In the genomic region with DNA sequence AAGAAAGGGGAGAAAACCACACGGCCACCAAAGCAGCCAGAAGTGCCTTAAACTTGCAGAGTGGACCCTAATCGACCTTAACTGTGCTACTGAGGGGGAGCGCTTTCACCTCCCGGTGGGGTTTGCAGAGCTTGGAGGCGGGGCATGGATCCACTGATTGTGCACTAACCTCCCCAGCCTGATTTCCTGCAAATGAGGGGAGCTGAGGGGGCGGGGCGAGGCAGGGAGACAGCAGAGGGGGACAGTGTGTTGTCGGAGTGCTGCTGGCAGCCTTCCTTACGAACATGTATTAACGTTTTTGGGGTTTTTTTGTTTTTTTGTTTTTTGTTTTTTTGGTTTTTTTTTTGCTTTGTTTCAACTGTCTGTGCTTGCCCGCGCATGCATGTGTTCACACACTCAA, we compare ENCODE assay signal across 13 mouse cellular contexts. TPM values are rescaled to one million over a fixed set of nuclear protein-coding genes. Genes with fewer than 3 reads are reported as not detected.
DNase-seq lines count a peak whose midpoint lies in the region; ATAC-seq and TF ChIP-seq lines count a peak whose summit lies in the region.
"Had no signal": no experiment of that assay in that cellular context is flagged by ENCODE, and none has a peak within 500 bp of the region (broad histone marks: within the 10 kb centered on the region; RNA-seq: fewer than 3 reads in every experiment).

No protein-coding gene starts in this region.

- no peak overlapping the region for H3K4me3 ChIP-seq in heart, embryonic 16.5 days (ENCODE audit: low read length)
- peak overlapping the region; percentile 35 to 65 for H3K4me3 ChIP-seq in MEL (ENCODE audit: control insufficient read depth in 1 of 2, insufficient read depth in 1 of 2, low read depth in 2 of 2, low read length in 2 of 2)
- H3K4me3 ChIP-seq in spleen, adult 2 months (ENCODE audit: extremely low read depth, insufficient read depth, insufficient read length): peak overlapping the region; percentile 48; the same call in 1 of the 2 replicates
- H3K4me3 ChIP-seq: embryonic facial prominence, embryonic 13.5 days had no signal

- no peak overlapping the region; the same call in 1 of the 2 replicates for H3K9ac ChIP-seq in heart, embryonic 16.5 days (ENCODE audit: low read length)
- H3K9ac ChIP-seq in MEL (ENCODE audit: control insufficient read depth, low read depth, low read length, poor library complexity, severe bottlenecking): no peak overlapping the region
- H3K9ac ChIP-seq: embryonic facial prominence, embryonic 13.5 days had no signal

- no peak for ATAC-seq in heart, embryonic 16.5 days (replicated peaks; ENCODE audit: extremely low read depth, insufficient read depth, low FRiP score)
- ATAC-seq in megakaryocyte, adult 5-6 weeks (ENCODE audit: poor library complexity, severe bottlenecking): no peak

- peaks cover 7% of the 10 kb centered on the region for H3K9me3 ChIP-seq in heart, embryonic 16.5 days (replicated peaks; ENCODE audit: control insufficient read depth, low read length)
- no peaks in the 10 kb centered on the region for H3K9me3 ChIP-seq in MEL (replicated peaks; ENCODE audit: insufficient read depth, low read length)

- H3K4me2 ChIP-seq in heart, embryonic 16.5 days (ENCODE audit: low read depth, low read length): peak overlapping the region; percentile 32
- H3K4me2 ChIP-seq: embryonic facial prominence, embryonic 13.5 days had no signal

- no peak for TF ChIP-seq CTCF in MEL (IDR thresholded peaks at IDR 0.05 in 2 of 3, conservative IDR thresholded peaks at IDR 0.05 in 1 of 3; ENCODE audit: control insufficient read depth in 1 of 3, insufficient read depth in 1 of 3, low read depth in 2 of 3, low read length in 3 of 3, poor library complexity in 1 of 3, severe bottlenecking in 1 of 3)
- TF ChIP-seq CTCF in spleen, adult 2 months (IDR thresholded peaks at IDR 0.05; ENCODE audit: extremely low read depth, insufficient read depth, insufficient read length, insufficient replicate concordance): no peak

- no peak overlapping the region for H3K27ac ChIP-seq in heart, embryonic 16.5 days (ENCODE audit: low read length)
- no peak overlapping the region for H3K27ac ChIP-seq in MEL (ENCODE audit: control insufficient read depth, low read depth, low read length)
- H3K27ac ChIP-seq in spleen, adult 2 months (ENCODE audit: insufficient read depth, low read length): peak overlapping the region; percentile 72
- H3K27ac ChIP-seq: embryonic facial prominence, embryonic 13.5 days had no signal

- H3K4me1 ChIP-seq in heart, embryonic 16.5 days (ENCODE audit: control insufficient read depth, insufficient read depth, low read length): peaks cover 8% of the 10 kb centered on the region
- no peaks in the 10 kb centered on the region for H3K4me1 ChIP-seq in MEL (ENCODE audit: control insufficient read depth in 1 of 2, insufficient read depth in 2 of 2, low read length in 2 of 2)
- peaks cover 12% of the 10 kb centered on the region; the same call in 1 of the 2 replicates for H3K4me1 ChIP-seq in spleen, adult 2 months (ENCODE audit: control insufficient read depth, insufficient read depth, insufficient read length)
- H3K4me1 ChIP-seq: embryonic facial prominence, embryonic 13.5 days had no signal

- WGBS in heart, embryonic 16.5 days: 65% methylated on average over 12 of the region's 12 CpGs
- WGBS in spleen, adult 2 months: 26% methylated on average over 12 of the region's 12 CpGs

- no peak for TF ChIP-seq POLR2A in MEL (IDR thresholded peaks at IDR 0.05; ENCODE audit: control insufficient read depth in 1 of 2, insufficient read depth in 1 of 2, low read depth in 1 of 2, low read length in 2 of 2, poor library complexity in 1 of 2)
- no peak for TF ChIP-seq POLR2A in spleen, adult 2 months (IDR thresholded peaks at IDR 0.05; ENCODE audit: low read depth, low read length)

- no peak for TF ChIP-seq RAD21 in MEL (IDR thresholded peaks at IDR 0.05; ENCODE audit: low read depth, low read length)

- no peak for DNase-seq in heart, postnatal 4 days
- peak; percentile 89 for DNase-seq in A20 (ENCODE audit: low read depth, low spot score)
- DNase-seq in MEL (ENCODE audit: low read depth, low spot score): peak; percentile 42
- DNase-seq in spleen, adult 2 months (ENCODE audit: low read depth in 1 of 2, low spot score in 2 of 2): peak in 1 of 2 experiments; percentile 48
- DNase-seq in right cerebral cortex, postnatal 36 days (ENCODE audit: low spot score in 2 of 2): no peak
- DNase-seq in right cerebral cortex, postnatal 14 days: no peak
- DNase-seq: cerebellum, postnatal 36 days; lung, postnatal 14 days; right cerebral cortex, adult 18-20 months had no signal

- peaks cover 28% of the 10 kb centered on the region for H3K36me3 ChIP-seq in heart, embryonic 16.5 days (ENCODE audit: control insufficient read depth, insufficient read depth)
- H3K36me3 ChIP-seq in MEL (ENCODE audit: control insufficient read depth in 1 of 2, insufficient read depth in 2 of 2, low read length in 2 of 2): no peaks in the 10 kb centered on the region
- no peaks in the 10 kb centered on the region for H3K36me3 ChIP-seq in spleen, adult 2 months (ENCODE audit: control insufficient read depth, insufficient read depth, low read length)

- no peaks in the 10 kb centered on the region for H3K27me3 ChIP-seq in heart, embryonic 16.5 days (ENCODE audit: control insufficient read depth, insufficient read depth, low read length)
- no peaks in the 10 kb centered on the region for H3K27me3 ChIP-seq in MEL (ENCODE audit: control insufficient read depth in 1 of 2, insufficient read depth in 2 of 2, low read length in 2 of 2)
- H3K27me3 ChIP-seq in spleen, adult 2 months (ENCODE audit: control insufficient read depth, insufficient read depth, low read length): no peaks in the 10 kb centered on the region
- H3K27me3 ChIP-seq: CH12.LX; embryonic facial prominence, embryonic 13.5 days had no signal

- no peaks in the 10 kb centered on the region for H3K79me2 ChIP-seq in MEL (ENCODE audit: control insufficient read depth, insufficient read depth, low read length, poor library complexity)

- no peak for TF ChIP-seq EP300 in MEL (IDR thresholded peaks at IDR 0.05; ENCODE audit: low read depth in 1 of 2, low read length in 2 of 2)

TF ChIP-seq in MEL, 35 proteins besides CTCF, POLR2A, EP300 and RAD21:
- TF ChIP-seq CHD2 (IDR thresholded peaks at IDR 0.05; ENCODE audit: low read length): no peak
- TF ChIP-seq GABPA (IDR thresholded peaks at IDR 0.05; ENCODE audit: low read depth, low read length): no peak
- no peak for TF ChIP-seq ZKSCAN1 (IDR thresholded peaks at IDR 0.05; ENCODE audit: low read depth, low read length)
- no peak for TF ChIP-seq MAFK (IDR thresholded peaks at IDR 0.05; ENCODE audit: borderline replicate concordance, low read depth, low read length)
- TF ChIP-seq MAZ (IDR thresholded peaks at IDR 0.05; ENCODE audit: low read depth, low read length): no peak
TF ChIP-seq in MEL: peak in this region for 0.

RNA-seq across cellular contexts. Expression of a gene that starts 30.5 kb away (rescaled TPM):
- polyA plus RNA-seq in heart, embryonic 16.5 days (2015; fragmentation: Nextera tagmentation; extraction: Ambion mirVana): 91.0 and 97.5 TPM in 2 replicates
- 100 to 1,000 TPM; 112 to 141 TPM for total RNA-seq in heart, postnatal 4 days (2021)
- total RNA-seq in MEL (2012; rRNA removed): 3.1 and 4.1 TPM in 2 replicates
- polyA plus RNA-seq in MEL (2012; ENCODE audit: insufficient read depth in 1 of 2, insufficient read length in 2 of 2, low read depth in 1 of 2, low replicate concordance in 2 of 2, missing spikeins in 1 of 2): 1 to 10 TPM in 1 of 2 experiments, not detected in 1; 7.6 TPM
- polyA plus RNA-seq in spleen, adult 2 months (2012; rRNA removed): 8.8 and 9.5 TPM in 2 replicates
- 26.1 and 26.7 TPM in 2 replicates for total RNA-seq in megakaryocyte, adult 5-6 weeks (2015)
- total RNA-seq in megakaryocyte, adult 5-6 weeks (2017): 22.3 and 23.1 TPM in 2 replicates

Comparison
In these comparisons a context has a peak if more than half of its experiments do, and no peak if none do; other contexts are left out.
1. DNase-seq: peak in A20 (single experiment) and MEL (single experiment); none in heart, postnatal 4 days (single experiment), right cerebral cortex, postnatal 36 days (0 of 2) and right cerebral cortex, postnatal 14 days (single experiment).
2. RNA of a gene that starts 30.5 kb away (total RNA-seq): 112 to 141 TPM in heart, postnatal 4 days; 22.3 to 26.7 TPM in megakaryocyte, adult 5-6 weeks and 3.1 to 4.1 TPM in MEL; every median in the first group is over 4 times any median in the second.